Comparison of ENCODE assay signal across 8 mouse cellular contexts in the genomic region with DNA sequence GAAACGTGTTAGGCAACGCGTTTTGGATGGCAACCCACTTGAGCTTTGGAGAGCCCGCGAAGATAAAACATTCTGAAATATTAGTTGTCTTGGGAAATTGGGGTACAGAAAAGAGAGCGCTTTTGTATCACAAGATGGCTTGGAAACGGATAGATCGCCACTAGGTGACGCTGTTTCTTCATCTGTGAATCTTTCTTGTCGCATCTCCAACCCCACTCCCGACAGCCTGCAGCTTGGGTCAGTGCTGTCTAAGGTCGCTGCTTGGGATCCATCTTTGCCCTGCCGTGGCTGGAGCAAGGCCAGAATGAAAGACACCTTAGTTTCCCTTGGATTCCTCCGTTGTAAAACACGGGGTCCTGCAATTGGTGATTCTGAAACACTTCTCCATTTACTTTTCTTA.
A peak's percentile ranks its signal among the peaks of the same experiment; 100 is the strongest.
DNase-seq lines count a peak whose midpoint lies in the region; ATAC-seq lines count a peak whose summit lies in the region.

No protein-coding gene starts in this region.

- peak; percentile 85 for ATAC-seq in common myeloid progenitor, adult 5-6 weeks (replicated peaks; ENCODE audit: low read depth, poor library complexity, severe bottlenecking)
- ATAC-seq in megakaryocyte-erythroid progenitor cell, adult 5-6 weeks (replicated peaks; ENCODE audit: low FRiP score, low TSS enrichment, poor library complexity, severe bottlenecking), result peak; percentile 71; the same call in 1 of the 2 replicates

- DNase-seq in ZHBTc4 (ENCODE audit: low read depth, low spot score), result peak; percentile 89
- peak; percentile 89 for DNase-seq in gastrocnemius, postnatal 10 days
- DNase-seq in induced T-regulatory cell, adult 2 months (ENCODE audit: low read depth), result peak; percentile 91
- peak; percentile 66 to 72 for DNase-seq in left cerebral cortex, adult 8-10 months (ENCODE audit: low spot score in 2 of 2)
- DNase-seq in right cerebral cortex, postnatal 25 days, result peak; percentile 81
- DNase-seq in urinary bladder, postnatal 36 days (ENCODE audit: low spot score in 2 of 2), result peak; percentile 79 to 84

Comparison
In these comparisons a context has a peak if more than half of its experiments do, and no peak if none do; other contexts are left out.
1. Peak in every context shown above with its lines: DNase-seq and ATAC-seq.